Mouse (Mus musculus) heart, embryonic 12.5 days (tissue): ENCODE results near the gene Peli1. TPM values are rescaled to one million over a fixed set of nuclear protein-coding genes. Genes with fewer than 3 reads are reported as not detected.

ENCODE experiments used
- ATAC-seq: fragments of 200-750 bp; cut with Nextera tagmentation; 2 replicates; pipeline ENCODE4 v1.8.0; 2017; ENCODE audit warnings: moderate TSS enrichment, moderate library complexity; ENCODE audit not compliant: insufficient number of reproducible peaks, low FRiP score
- H3K27ac ChIP-seq: fragments of 300-500 bp; sonication (generic); 2 replicates; pipeline ENCODE4 v1.5.1; 2016; ENCODE audit warnings: mild to moderate bottlenecking, moderate library complexity; ENCODE audit not compliant: poor library complexity, severe bottlenecking
- H3K27me3 ChIP-seq: fragments of 300-500 bp; sonication (generic); replicated peaks from 2 replicates; pipeline ENCODE4 v1.6.1; 2016; ENCODE audit warnings: mild to moderate bottlenecking, moderate library complexity
- H3K36me3 ChIP-seq: fragments of 300-500 bp; sonication (generic); 2 replicates; pipeline ENCODE4 v1.6.1; 2016; ENCODE audit warnings: mild to moderate bottlenecking, moderate library complexity
- H3K4me1 ChIP-seq: fragments of 300-500 bp; sonication (generic); replicated peaks from 2 replicates; pipeline ENCODE4 v1.6.1; 2016; ENCODE audit warnings: mild to moderate bottlenecking
- H3K4me2 ChIP-seq: fragments of 300-500 bp; sonication (generic); 2 replicates; pipeline ENCODE4 v1.6.1; 2016; ENCODE audit warnings: mild to moderate bottlenecking, moderate library complexity
- H3K4me3 ChIP-seq: fragments of 300-500 bp; sonication (generic); 2 replicates; pipeline ENCODE4 v1.5.1; 2016; ENCODE audit warnings: mild to moderate bottlenecking
- H3K9ac ChIP-seq: fragments of 300-500 bp; sonication (generic); 2 replicates; pipeline ENCODE4 v1.6.1; 2016; ENCODE audit warnings: mild to moderate bottlenecking, moderate library complexity
- H3K9me3 ChIP-seq: fragments of 300-500 bp; sonication (generic); replicated peaks from 2 replicates; pipeline ENCODE4 v1.6.1; 2016; ENCODE audit warnings: mild to moderate bottlenecking, moderate library complexity
- WGBS: fragments of 180-500 bp; shearing (Covaris S2); methylation state at CpG from one replicate; pipeline ENCODE4 v1.1.7; 2016; 5-methylcytosine and 5-hydroxymethylcytosine counted together
- polyA plus RNA-seq: library from polyadenylated mRNA; unstranded; fragments of >200 nt; fragmentation: Nextera tagmentation; extraction: Ambion mirVana; gene quantifications from 2 replicates; pipeline ENCODE4 v1.2.1, GENCODE M21; 2016

Peli1 gene
- polyA plus RNA-seq, 1 experiment from 2014 or later = 31.0 TPM

DNA sequence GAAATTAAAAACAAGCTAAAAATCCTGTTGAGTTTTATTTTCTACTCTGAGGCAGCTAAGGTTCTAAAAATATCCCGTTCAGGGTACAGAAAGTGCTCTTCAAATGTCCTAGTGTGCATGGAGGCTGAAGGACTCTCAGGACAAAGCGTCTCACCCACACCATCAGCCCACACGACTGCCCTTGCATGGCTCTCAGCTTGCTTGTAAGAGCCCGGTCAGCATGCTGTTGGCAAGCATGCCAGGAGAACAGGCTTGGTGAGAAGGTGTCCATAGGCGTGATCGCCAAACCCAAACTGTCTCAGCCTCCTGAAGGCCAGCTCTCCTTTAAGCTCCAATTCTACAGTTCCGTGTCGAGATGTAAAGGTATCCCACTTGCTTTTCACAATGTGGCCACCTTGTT is 29.7 kb upstream of the Peli1 start:
- no peak for ATAC-seq
- H3K9ac ChIP-seq = no peak overlapping the region
- no peaks in the 10 kb centered on the region for H3K27me3 ChIP-seq
- H3K9me3 ChIP-seq = no peaks in the 10 kb centered on the region
- peaks cover 20% of the 10 kb centered on the region for H3K4me1 ChIP-seq
- no peak overlapping the region for H3K4me2 ChIP-seq
- H3K4me3 ChIP-seq = no peak overlapping the region
- no peaks in the 10 kb centered on the region for H3K36me3 ChIP-seq
- H3K27ac ChIP-seq = no peak overlapping the region
- 64% methylated on average over 8 of the region's 8 CpGs for WGBS

- Histone ChIP-seq H3K27ac (no peak overlapping the region), H3K36me3 (no peaks in the 10 kb centered on the region), H3K9me3 (no peaks in the 10 kb centered on the region), H3K4me2 (no peak overlapping the region), H3K27me3 (no peaks in the 10 kb centered on the region), H3K4me1 (peaks cover 20% of the 10 kb centered on the region), H3K9ac (no peak overlapping the region), H3K4me3 (no peak overlapping the region)
- 88% methylated on average over 2 of the region's 2 CpGs for WGBS
- no peak for ATAC-seq
These were observed 29.0 kb upstream of the Peli1 start for GRCm38 (mm10) chr11:21062071-21062470.

DNA sequence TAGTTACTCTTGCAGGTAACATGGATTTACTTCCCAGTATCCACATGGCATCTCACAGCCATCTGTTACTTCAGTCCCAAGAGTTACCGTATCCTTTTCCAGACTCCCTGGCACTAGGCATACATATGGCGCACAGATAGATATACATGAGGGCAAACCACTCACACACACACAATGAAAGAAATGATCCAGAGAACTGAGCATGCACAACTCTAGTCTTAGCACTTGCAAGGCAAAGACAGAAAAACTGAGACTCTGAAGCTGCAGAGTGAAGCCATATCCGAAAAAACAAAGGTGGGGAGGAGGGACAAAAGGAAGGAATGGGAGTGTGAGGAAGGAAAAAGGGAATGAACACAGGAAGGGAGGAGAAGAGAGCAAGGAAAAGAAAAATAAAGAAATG is 27.8 kb upstream of the Peli1 start:
- H3K9me3 ChIP-seq = no peaks in the 10 kb centered on the region
- no peaks in the 10 kb centered on the region for H3K36me3 ChIP-seq
- no peak overlapping the region for H3K4me3 ChIP-seq
- no peak for ATAC-seq
- 82% methylated on average over 3 of the region's 3 CpGs for WGBS
- H3K27ac ChIP-seq = no peak overlapping the region
- no peaks in the 10 kb centered on the region for H3K27me3 ChIP-seq
- no peak overlapping the region for H3K4me2 ChIP-seq
- H3K9ac ChIP-seq = no peak overlapping the region
- peaks cover 14% of the 10 kb centered on the region for H3K4me1 ChIP-seq

- 15% methylated on average over 2 of the region's 2 CpGs for WGBS
- H3K4me2 ChIP-seq = no peak overlapping the region
- H3K9me3 ChIP-seq = no peaks in the 10 kb centered on the region
- no peak overlapping the region for H3K27ac ChIP-seq
- H3K9ac ChIP-seq = no peak overlapping the region
- H3K27me3 ChIP-seq = 0 out of 2 replicates have a peak, but pooled peaks cover 7% of the 10 kb centered on the region
- peaks cover 13% of the 10 kb centered on the region for H3K4me1 ChIP-seq
- no peak for ATAC-seq
- H3K36me3 ChIP-seq = no peaks in the 10 kb centered on the region
- H3K4me3 ChIP-seq = no peak overlapping the region
These were observed 11.7 kb upstream of the Peli1 start for GRCm38 (mm10) chr11:21079400-21079799.

DNA sequence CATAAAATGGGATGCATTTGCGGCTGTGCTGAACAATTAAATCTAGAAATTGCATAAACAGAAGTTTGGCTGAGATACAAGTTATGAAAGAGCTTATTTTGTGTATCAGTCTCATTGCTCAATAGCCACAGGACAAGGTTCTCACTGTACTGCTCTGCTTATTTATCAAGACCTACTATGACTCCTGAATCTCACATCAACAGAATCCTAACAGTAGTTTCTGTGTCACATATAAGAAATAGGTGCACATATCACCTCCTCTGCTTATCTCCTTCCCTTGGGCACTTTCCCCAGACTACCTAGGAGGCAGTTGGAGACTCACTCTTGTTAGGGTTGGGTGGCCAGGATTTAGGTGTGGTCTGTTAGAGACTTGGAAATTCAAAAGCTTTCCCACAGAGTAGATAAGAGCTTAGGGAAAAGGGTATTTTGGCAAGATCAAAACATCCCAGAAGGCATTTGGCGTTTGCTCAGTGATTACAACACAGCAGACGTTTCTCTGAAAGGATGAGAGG is 11.2 kb upstream of the Peli1 start:
- H3K27ac ChIP-seq = no peak overlapping the region
- H3K9ac ChIP-seq = no peak overlapping the region
- no peaks in the 10 kb centered on the region for H3K9me3 ChIP-seq
- WGBS = 29% methylated on average over 3 of the region's 3 CpGs
- no peak overlapping the region for H3K4me2 ChIP-seq
- H3K36me3 ChIP-seq = no peaks in the 10 kb centered on the region
- H3K4me1 ChIP-seq = peaks cover 13% of the 10 kb centered on the region
- H3K4me3 ChIP-seq = no peak overlapping the region
- 0 out of 2 replicates have a peak, but pooled peaks cover 7% of the 10 kb centered on the region for H3K27me3 ChIP-seq
- no peak for ATAC-seq

DNA sequence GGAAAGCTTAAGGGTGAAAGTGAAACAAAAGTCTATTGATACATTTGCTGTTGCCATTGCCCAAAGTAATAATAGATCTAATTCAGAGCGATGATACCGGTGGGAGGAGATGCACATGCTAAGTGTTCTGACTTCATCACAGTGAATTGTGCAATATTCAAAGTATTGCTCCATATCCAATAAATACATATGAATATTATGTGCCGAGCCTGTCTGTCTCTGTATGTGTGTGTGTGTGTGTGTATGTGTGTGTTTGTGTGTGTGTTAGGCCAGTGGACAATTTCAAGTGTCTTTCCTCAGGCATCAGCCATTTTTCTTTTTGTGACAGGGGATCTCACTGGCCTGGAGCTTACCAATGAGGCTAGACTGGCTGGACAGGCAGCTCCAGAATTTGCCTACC is 9.9 kb upstream of the Peli1 start:
- H3K27ac ChIP-seq = no peak overlapping the region
- no peak for ATAC-seq
- WGBS = 90% methylated on average over 3 of the region's 3 CpGs

GRCm38 (mm10) chr11:21082711-21083110 is 8.4 kb upstream of the Peli1 start:
- Histone ChIP-seq H3K4me1 (peaks cover 17% of the 10 kb centered on the region), H3K27me3 (no peaks in the 10 kb centered on the region), H3K27ac (no peak overlapping the region), H3K4me2 (no peak overlapping the region), H3K4me3 (no peak overlapping the region), H3K9me3 (no peaks in the 10 kb centered on the region), H3K36me3 (no peaks in the 10 kb centered on the region), H3K9ac (no peak overlapping the region)
- peak; percentile 89 for ATAC-seq
- 25% methylated on average over 2 of the region's 2 CpGs for WGBS

More for the DNA sequence above, 9.9 kb upstream of the Peli1 start:
- Histone ChIP-seq H3K4me1 (peaks cover 17% of the 10 kb centered on the region), H3K4me3 (no peak overlapping the region), H3K9ac (no peak overlapping the region), H3K9me3 (no peaks in the 10 kb centered on the region), H3K36me3 (no peaks in the 10 kb centered on the region), H3K4me2 (no peak overlapping the region), H3K27me3 (no peaks in the 10 kb centered on the region)

DNA sequence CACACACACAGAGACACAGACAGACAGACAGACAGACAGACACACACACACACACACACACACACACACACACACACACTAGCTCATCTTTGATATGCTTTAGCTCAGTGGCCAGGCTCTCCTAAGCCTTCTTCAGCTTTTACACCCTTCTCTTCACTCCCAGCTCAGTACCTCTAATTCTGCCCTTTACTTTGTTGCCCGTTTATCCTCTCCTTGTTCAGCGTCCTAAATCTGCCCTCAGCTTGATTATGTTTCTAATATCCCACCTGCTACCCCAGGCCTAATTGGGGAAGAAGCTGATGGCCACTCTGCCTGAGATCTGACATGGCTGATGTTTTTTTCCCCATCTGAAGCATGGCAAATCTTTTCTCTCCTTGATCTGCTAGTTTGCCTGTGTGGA is 2.7 kb upstream of the Peli1 start:
- Histone ChIP-seq H3K27me3 (no peaks in the 10 kb centered on the region), H3K4me1 (peaks cover 4% of the 10 kb centered on the region), H3K4me2 (no peak overlapping the region), H3K9me3 (no peaks in the 10 kb centered on the region), H3K9ac (no peak overlapping the region), H3K4me3 (no peak overlapping the region), H3K27ac (no peak overlapping the region), H3K36me3 (no peaks in the 10 kb centered on the region)
- ATAC-seq = no peak
- WGBS = 54% methylated on average over 2 of the region's 2 CpGs

- no peak for ATAC-seq
- 56% methylated on average over 4 of the region's 4 CpGs for WGBS
- Histone ChIP-seq H3K4me1 (peaks cover 11% of the 10 kb centered on the region), H3K36me3 (no peaks in the 10 kb centered on the region), H3K9ac (no peak overlapping the region), H3K27me3 (no peaks in the 10 kb centered on the region), H3K27ac (no peak overlapping the region), H3K9me3 (no peaks in the 10 kb centered on the region), H3K4me2 (no peak overlapping the region), H3K4me3 (no peak overlapping the region)
These were observed 1.5 kb upstream of the Peli1 start for GRCm38 (mm10) chr11:21089571-21089970.

- peak overlapping the region; percentile 99 for H3K9ac ChIP-seq
- H3K4me1 ChIP-seq = peaks cover 10% of the 10 kb centered on the region
- H3K27ac ChIP-seq = peak overlapping the region; percentile 100
- peak; percentile 80 for ATAC-seq
- H3K27me3 ChIP-seq = no peaks in the 10 kb centered on the region
- 1% methylated on average over 98 of the region's 99 CpGs for WGBS
- H3K4me3 ChIP-seq = peak overlapping the region; percentile 96
- H3K36me3 ChIP-seq = 0 out of 2 replicates have a peak, but pooled peaks cover 3% of the 10 kb centered on the region
- no peaks in the 10 kb centered on the region for H3K9me3 ChIP-seq
- H3K4me2 ChIP-seq = peak overlapping the region; percentile 81
These were observed 626 bp downstream of the Peli1 start for GRCm38 (mm10) chr11:21091428-21092405.

GRCm38 (mm10) chr11:21092621-21093020 is 1.5 kb downstream of the Peli1 start:
- 0 out of 2 replicates have a peak, but pooled peaks cover 6% of the 10 kb centered on the region for H3K36me3 ChIP-seq
- peaks cover 10% of the 10 kb centered on the region for H3K4me1 ChIP-seq
- no peaks in the 10 kb centered on the region for H3K9me3 ChIP-seq
- H3K27me3 ChIP-seq = no peaks in the 10 kb centered on the region
- peak overlapping the region; percentile 65 for H3K9ac ChIP-seq
- peak overlapping the region; percentile 81 for H3K4me2 ChIP-seq
- peak overlapping the region; percentile 96 for H3K4me3 ChIP-seq
- no peak for ATAC-seq
- no peak overlapping the region for H3K27ac ChIP-seq
- 16% methylated on average over 7 of the region's 7 CpGs for WGBS
